Mouse (Mus musculus) thymus, adult 2 months (tissue): ENCODE measurements around the gene Gm9639. TPM values are rescaled to one million over a fixed set of nuclear protein-coding genes. Genes with fewer than 3 reads are reported as not detected.

ENCODE experiments used
- polyA plus RNA-seq: library from polyadenylated mRNA; depleted of rRNA; stranded (reverse); fragments of >200 nt; gene quantifications from 2 replicates; pipeline ENCODE4 v1.2.3, GENCODE M21; 2012; rRNA removed

The Gm9639 gene
- polyA plus RNA-seq, 1 experiment: not detected

Other genes with a start within 250 kb of the Gm9639 start
- gene Pttg1ip, start 213.4 kb downstream of the Gm9639 start, polyA plus RNA-seq: 103 and 129 TPM in 2 replicates
- 236 and 248 TPM in 2 replicates for gene Sumo3, start 189.0 kb downstream of the Gm9639 start, polyA plus RNA-seq
- not detected in 2 replicates for gene Gm49325, start 188.9 kb downstream of the Gm9639 start, polyA plus RNA-seq
- gene Ube2g2, start 172.8 kb downstream of the Gm9639 start, polyA plus RNA-seq: 52.0 and 52.6 TPM in 2 replicates
- gene Tspear, start 108.5 kb downstream of the Gm9639 start, polyA plus RNA-seq: 0.97 and 1.3 TPM in 2 replicates
- not detected in 2 replicates for gene Gm19402, start 104.3 kb downstream of the Gm9639 start, polyA plus RNA-seq
- gene Gm9508, start 97.8 kb downstream of the Gm9639 start, polyA plus RNA-seq: not detected in 2 replicates
- not detected in 2 replicates for gene Gm10272, start 88.5 kb downstream of the Gm9639 start, polyA plus RNA-seq
- gene Gm10024, start 83.6 kb downstream of the Gm9639 start, polyA plus RNA-seq: not detected in 2 replicates
- gene Gm10142, start 79.3 kb downstream of the Gm9639 start, polyA plus RNA-seq: not detected in 2 replicates
- 0.23 TPM in 1 of 2 replicates, not detected in the other for gene Krtap12-1, start 74.5 kb downstream of the Gm9639 start, polyA plus RNA-seq
- not detected in 2 replicates for gene Gm10100, start 68.6 kb downstream of the Gm9639 start, polyA plus RNA-seq
- gene Gm18596, start 52.4 kb downstream of the Gm9639 start, polyA plus RNA-seq: not detected in 2 replicates
- gene Gm9736, start 43.7 kb downstream of the Gm9639 start, polyA plus RNA-seq: not detected in 2 replicates
- not detected in 2 replicates for gene Gm3233, start 35.4 kb downstream of the Gm9639 start, polyA plus RNA-seq
- gene Gm3238, start 23.8 kb downstream of the Gm9639 start, polyA plus RNA-seq: not detected in 2 replicates
- not detected in 2 replicates for gene Gm7138, start 18.1 kb downstream of the Gm9639 start, polyA plus RNA-seq
- gene Gm3250, start 12.5 kb downstream of the Gm9639 start, polyA plus RNA-seq: not detected in 2 replicates
- not detected in 2 replicates for gene Gm7137, start 6.9 kb downstream of the Gm9639 start, polyA plus RNA-seq
- gene Gm19668, start 4.1 kb upstream of the Gm9639 start, polyA plus RNA-seq: not detected in 2 replicates
- gene Gm9507, start 16.8 kb upstream of the Gm9639 start, polyA plus RNA-seq: not detected in 2 replicates
- gene Gm2696, start 19.6 kb upstream of the Gm9639 start, polyA plus RNA-seq: not detected in 2 replicates
- not detected in 2 replicates for gene Krtap10-4, start 32.0 kb upstream of the Gm9639 start, polyA plus RNA-seq
- gene Krtap10-10, start 40.9 kb upstream of the Gm9639 start, polyA plus RNA-seq: 0.12 TPM in 1 of 2 replicates, not detected in the other
- 0.36 TPM in 1 of 2 replicates, not detected in the other for gene Gm36176, start 51.7 kb upstream of the Gm9639 start, polyA plus RNA-seq
- not detected in 2 replicates for gene Gm10318, start 57.8 kb upstream of the Gm9639 start, polyA plus RNA-seq
- 0.24 and 0.27 TPM in 2 replicates for gene Gm3285, start 66.9 kb upstream of the Gm9639 start, polyA plus RNA-seq
- gene Lrrc3, start 107.5 kb upstream of the Gm9639 start, polyA plus RNA-seq: 1.1 and 1.9 TPM in 2 replicates
- gene Trpm2, start 175.5 kb upstream of the Gm9639 start, polyA plus RNA-seq: 16.4 and 21.0 TPM in 2 replicates
- 39.0 and 49.5 TPM in 2 replicates for gene 1810043G02Rik, start 183.4 kb upstream of the Gm9639 start, polyA plus RNA-seq
- 81.2 and 93.7 TPM in 2 replicates for gene Pfkl, start 215.0 kb upstream of the Gm9639 start, polyA plus RNA-seq
- 0.93 and 1.8 TPM in 2 replicates for gene Dnmt3l, start 246.9 kb upstream of the Gm9639 start, polyA plus RNA-seq
- 84.0 and 93.7 TPM in 2 replicates for gene Aire, start 248.5 kb upstream of the Gm9639 start, polyA plus RNA-seq